Mouse (Mus musculus): ENCODE data around the gene Pygo1. TPM values are rescaled to one million over a fixed set of nuclear protein-coding genes. Genes with fewer than 3 reads are reported as not detected.
A peak's percentile ranks its signal among the peaks of the same experiment; 100 is the strongest.

Pygo1 gene
- total RNA-seq (2021) = 1 to 10 TPM; 7.0 to 7.1 TPM

GRCm38 (mm10) chr9:72925021-72925934 is at the start of gene Pygo1:
Pygo1 (plus strand) TSS chr9:72925645.
- peak; percentile 63 for DNase-seq

- DNase-seq = no peak
These were observed 49.6 kb upstream of the Pygo1 start for GRCm38 (mm10) chr9:72875878-72876277.

- no peak for DNase-seq
These were observed 47.5 kb upstream of the Pygo1 start for GRCm38 (mm10) chr9:72877905-72878304.

- DNase-seq = no peak
These were observed 46.8 kb upstream of the Pygo1 start for GRCm38 (mm10) chr9:72878656-72879055.

DNA sequence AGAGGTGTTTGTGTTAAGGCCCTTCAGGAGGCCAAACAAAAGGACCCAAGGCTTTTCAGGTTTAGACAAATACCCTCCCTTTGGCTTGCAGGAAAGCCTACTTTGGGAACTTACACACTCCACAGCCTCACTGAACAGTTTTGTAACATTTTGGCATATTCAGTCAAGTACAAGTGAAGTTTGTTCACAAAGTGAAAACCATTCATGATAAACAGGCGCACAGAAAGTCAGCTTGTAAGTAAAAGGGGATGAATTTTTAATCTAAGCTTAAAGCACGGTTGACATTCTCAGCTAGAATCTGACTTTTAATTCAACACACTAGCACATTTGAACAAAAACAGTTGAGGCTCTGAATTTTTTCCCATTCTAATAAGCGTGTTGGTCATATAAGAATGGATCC is 45.8 kb upstream of the Pygo1 start:
- DNase-seq = no peak

DNA sequence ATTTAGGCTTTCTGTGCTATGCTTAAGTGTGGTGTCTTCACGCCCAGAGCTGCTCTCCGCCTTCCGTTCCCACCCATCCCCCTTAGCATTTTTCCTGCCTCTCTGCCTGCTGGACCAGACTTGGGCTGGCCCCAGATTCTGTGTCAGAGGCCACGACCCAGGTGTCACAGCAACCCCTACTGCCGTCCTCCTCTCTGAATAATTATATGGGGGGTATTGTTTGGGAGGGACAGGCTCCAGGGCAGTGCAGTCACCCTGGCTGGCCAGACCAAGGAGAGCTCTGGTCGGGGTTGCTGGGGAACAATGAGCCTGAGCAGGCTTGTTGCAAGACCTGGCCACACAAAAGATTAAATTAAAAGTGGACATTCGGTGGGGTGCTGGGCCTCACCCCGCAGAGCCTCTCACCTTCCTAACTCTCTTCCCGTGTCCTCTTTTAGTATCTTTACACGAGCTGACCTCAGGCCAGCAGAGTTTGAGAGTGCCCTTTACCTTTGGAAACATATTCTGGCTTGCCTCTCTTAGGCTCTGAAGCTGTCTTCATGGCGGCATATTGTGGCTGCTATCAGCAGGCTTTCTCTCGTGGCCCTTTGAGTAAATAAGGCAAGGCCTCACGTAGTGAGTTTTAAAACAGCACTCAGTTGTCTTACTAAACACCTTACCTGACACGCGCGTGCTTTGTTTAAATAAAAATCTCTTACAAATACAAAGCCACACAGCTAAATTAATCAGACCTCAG is 45.1 kb upstream of the Pygo1 start:
- peak; percentile 39 for DNase-seq

DNA sequence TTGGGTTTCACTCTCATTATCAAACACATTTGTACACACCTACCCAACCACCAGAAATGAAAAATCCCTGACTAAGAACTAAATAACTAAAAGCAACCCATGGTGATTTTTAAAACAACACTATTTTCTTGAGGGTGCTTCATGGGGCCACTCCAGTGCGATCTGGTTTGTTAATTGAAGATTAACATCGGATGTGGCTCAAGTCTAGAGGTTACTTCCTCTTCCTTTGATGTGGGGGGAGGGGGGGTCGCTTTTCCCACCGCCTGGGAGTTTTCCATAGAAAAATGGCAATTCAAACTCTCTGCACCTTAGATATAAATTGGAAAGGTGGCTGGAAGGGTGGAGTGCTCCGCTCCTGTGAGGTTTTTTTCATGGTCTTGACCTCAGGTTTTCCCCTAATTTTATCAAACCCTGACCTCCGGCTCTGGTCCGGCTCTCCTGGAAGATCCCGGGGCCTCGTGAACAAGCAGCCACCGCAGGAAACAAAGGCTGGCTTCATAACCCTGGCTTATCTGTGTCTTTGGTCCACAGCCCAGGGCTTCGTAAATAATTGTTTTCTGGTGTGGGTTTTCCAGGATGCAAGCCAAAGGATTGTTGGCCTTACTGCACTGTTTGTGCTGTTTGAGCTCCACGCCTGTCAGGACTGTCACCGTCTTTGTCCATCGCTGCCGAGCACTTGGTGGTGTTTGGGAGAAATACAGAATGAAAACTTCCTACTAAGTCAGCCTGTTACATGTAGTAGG is 44.2 kb upstream of the Pygo1 start:
- peak; percentile 65 for DNase-seq

DNA sequence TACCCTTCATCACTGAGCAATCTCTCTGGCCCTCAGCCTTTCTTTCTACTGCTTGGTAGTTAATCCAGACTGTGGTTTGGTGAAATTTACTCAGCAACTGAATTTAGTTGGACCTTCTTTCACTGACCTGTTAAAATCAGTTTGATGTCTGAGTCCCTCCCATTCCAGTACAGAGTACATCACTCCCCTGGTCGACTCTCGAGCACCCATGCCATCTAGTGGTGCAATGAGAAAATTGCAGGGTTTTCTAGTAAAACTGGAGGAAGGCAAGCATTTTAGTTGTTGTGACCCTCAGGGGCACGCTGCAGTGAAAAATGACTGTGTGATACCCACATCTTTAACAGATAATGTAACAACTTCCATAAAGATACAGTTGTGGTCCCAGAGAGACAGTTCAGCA is 41.5 kb upstream of the Pygo1 start:
- DNase-seq = peak; percentile 64

- DNase-seq = no peak
These were observed 35.7 kb upstream of the Pygo1 start for GRCm38 (mm10) chr9:72889777-72890176.

DNA sequence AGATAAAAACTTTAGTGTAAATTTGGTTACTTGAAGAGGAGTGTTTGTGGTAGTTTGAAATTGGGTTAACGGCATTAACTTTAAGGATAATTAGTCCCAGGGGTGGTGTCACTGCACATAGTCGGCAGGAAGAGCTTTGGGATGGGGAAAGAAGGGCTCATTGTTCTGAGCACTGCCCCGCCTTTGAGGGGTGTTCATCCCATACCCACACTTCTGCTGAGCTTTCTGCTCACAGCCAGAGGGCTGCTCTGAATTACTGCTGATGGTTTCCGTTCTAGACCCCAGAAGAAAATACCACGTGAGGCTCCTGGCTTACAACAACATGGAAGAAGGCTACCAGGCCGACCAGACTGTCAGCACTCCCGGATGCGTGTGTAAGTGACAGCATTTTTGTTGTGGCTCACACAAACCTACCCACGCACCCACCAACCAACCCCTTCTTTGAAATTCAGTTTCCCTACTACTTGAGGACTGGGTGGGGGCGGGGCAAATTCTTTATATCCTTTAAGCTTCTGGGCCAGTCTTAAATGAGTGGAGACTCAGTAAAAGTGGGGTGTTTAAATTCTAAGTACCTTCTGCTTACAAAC is 34.9 kb upstream of the Pygo1 start:
- DNase-seq = no peak

DNA sequence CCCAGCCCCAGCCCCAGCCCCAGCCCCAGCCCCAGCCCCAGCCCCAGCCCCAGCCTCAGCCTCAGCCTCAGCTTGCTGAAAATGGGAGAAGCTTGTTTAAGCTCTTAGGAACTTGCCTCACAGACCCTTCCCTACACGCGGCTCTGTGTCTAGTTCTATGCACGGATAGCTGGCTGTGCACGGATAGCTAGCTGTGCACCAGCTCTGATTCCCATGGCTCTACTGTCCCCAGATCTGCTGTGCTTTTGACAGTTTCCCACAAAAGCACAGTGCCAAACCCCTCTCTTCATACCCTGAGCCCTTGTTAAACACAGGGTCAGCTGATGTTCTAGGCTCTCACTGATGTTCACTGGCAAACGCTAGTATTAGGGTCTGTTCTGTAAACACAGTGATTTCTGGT is 32.7 kb upstream of the Pygo1 start:
- DNase-seq = no peak

DNA sequence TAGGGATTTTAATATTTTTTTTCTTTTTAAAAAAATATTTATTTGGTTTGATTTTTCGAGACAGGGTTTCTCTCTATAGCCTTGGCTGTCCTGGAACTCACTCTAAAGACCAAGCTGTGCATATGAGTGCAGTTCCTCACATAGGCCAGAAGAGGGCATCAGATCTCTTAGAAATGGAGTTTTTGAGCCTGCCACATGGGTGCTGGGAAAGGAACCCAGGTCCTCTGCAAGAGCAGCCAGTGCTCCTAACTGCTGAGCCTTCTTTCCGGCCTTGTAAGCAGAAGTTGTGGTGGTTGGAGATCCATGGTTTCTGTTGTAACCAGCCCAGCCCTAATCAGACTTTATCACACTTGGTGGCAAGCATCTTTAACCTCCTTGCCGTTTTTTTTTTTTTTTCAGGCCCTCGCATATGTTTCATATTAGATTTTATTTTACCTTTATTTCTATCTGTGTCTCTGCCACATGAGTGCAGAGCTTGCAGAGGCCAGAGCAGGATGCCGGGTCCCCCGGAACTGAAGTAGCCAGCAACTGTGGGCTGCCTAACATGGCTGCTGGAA is 30.6 kb upstream of the Pygo1 start:
- no peak for DNase-seq

DNA sequence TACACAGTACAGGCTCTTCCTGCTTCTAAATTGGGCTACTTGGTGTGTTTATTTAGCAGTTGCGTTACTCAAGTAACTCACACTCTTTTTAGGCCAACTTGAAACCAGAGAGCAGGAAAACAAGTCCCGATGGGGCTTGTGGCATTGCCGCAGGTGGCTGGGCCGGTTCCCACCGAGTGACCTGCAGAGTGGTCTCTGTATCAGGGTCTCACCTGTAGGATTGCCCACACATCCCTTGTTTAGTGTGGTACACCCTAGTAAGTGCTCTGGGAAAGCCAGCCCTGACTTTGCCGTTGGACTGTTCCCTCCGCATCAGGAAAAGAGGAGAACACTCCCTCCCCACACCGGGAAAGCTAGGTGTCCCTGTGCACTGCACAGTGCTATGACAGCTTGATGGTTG is 23.4 kb upstream of the Pygo1 start:
- DNase-seq = no peak

GRCm38 (mm10) chr9:72902611-72903010 is 22.8 kb upstream of the Pygo1 start:
- DNase-seq = no peak

DNA sequence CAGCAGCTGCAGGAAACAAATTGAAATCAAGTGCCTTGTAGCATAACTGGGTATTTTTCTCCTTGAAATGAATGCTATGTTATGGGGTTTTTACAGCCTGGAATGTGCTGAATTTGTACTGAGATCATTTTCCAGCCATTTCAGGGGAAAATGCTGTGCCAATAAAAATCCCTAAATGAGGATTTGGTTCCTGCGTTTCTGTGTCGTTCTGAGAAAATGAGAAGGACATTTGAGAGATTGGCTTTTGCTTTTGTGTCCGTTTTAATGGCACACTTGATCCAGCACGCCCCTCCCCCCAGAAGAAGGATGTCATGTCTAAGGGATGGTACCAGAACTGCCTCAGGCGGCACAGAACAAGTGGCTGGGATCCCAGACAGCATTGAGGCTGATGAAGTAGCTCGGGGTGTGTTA is 18.7 kb upstream of the Pygo1 start:
- no peak for DNase-seq

DNA sequence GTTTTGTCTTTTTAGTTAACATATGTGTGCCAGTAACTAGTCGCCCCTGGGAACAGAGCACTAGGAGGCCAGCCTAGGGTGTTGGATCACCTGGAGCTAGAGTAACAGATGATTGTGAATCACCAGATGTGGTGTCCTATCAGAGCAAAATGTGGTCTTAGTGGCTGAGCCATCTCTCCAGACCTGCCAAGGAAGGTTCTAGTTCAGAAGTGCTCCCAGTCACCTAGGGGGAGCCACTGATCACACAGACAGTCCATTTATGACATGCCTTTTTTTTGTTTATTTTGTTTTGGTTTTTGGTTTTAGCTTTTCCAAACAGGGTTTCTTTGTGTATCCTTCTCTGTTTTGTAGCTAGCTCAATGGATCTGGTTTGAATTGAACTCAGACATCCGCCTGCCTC is 14.1 kb upstream of the Pygo1 start:
- DNase-seq = no peak

- no peak for DNase-seq
These were observed 11.9 kb upstream of the Pygo1 start for GRCm38 (mm10) chr9:72913551-72913950.

DNA sequence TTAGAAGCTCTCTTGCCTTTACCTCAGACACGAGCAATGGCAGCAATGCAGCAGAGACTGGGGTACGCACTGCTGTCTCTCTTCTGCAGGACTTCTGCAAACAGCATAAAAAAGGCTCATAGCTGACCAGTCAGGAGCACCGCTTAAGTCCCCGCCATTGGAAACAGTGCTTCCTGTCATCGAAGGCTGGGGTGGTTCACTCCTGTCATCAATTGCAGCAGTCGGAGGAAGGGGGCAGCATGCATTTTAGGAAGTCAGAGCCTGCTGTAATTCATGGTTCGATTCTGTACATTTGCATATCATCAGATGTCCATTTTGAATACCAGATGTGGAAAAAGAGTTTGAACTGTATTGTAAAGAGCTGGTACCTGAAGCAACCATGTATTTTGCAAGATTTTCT is 9.7 kb upstream of the Pygo1 start:
- no peak for DNase-seq

- no peak for DNase-seq
These were observed 2.4 kb upstream of the Pygo1 start for GRCm38 (mm10) chr9:72923068-72923467.

DNA sequence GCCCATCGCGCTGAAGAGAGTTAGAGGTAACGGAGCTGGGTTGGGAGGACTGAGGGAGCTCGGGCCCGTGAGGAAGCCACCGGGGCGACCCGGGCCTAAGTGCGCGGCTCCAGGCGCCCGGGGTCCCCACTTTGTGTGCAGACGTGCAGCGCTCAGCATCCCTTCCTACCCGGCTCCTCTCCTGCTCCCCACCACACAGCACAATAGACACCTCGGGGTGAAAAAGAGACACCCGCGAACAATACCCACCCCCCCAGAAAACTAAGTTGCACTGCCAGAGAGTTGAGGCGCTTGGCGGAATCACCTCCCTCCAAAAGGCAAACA is 452 bp downstream of the Pygo1 start:
- no peak for DNase-seq

DNA sequence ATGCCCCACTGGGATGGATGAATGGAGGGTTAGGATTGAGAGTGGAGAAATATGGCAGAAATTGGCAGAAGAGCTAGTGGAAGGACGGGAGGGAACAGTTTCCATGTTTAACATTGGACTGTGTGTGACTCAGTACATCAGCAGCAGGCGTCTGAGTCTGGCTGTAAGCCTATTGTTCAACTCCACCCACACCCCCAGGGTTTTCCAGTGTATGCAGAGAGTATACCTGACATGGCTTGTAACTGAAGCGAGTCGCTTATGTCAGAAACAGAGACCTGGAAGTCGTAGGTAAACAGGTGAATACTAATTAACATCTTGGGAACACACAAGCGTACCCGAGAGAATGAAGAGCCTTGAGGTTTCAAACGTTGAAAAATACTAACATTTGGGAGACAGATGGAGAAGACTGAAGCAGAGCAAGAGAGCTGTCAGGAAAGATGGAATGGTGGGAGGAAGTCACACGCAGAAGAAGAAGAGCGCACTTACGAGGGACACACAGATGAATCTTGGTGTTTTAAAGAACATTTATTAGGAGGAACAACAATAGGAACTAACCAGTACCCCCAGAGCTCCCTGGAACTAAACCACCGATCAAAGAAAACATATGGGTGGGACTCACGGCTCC is 5.8 kb downstream of the Pygo1 start:
- DNase-seq = no peak

GRCm38 (mm10) chr9:72935309-72935708 is 9.9 kb downstream of the Pygo1 start:
- DNase-seq = no peak

All from heart, postnatal 4 days (tissue).